Mouse (Mus musculus): ENCODE results near the gene Dgat2. TPM values are rescaled to one million over a fixed set of nuclear protein-coding genes. Genes with fewer than 3 reads are reported as not detected.
A peak's percentile ranks its signal among the peaks of the same experiment; 100 is the strongest.

The Dgat2 gene
- polyA plus RNA-seq, 1 experiment from 2014 or later = 44.2 TPM

DNA sequence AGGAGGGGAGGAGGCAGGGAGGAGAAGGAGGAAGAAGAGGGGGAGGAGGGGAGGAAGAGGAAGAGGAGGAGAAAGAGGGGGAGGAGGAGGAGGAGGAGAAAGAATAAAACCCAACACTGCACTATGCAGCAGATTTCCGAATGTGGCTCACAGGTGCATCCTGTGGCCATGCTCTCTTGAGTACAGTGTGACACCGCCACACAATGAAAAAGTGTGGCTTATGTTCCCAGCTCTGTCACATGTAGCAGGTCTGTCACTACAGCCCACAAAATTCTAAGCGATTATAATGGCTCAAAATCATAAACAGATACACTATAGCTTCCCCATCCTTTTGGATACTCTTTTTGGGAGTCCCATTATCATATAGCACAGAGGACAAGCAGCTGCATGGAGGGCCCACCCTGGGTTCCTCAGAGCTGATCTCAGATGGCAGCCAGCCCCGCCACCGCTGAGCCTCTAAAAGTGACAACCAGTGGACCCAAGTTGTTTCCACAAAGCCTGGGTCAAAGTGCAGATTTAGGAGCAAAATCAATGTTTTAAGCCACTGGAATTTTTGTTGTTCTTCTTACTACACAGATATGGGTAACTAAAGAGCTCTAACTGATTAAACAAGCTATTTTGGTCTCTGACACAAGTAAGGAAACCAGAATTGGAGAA lies 61.5 kb downstream of the Dgat2 start:
- no peak for ATAC-seq (replicated peaks; ENCODE audit: low FRiP score, low TSS enrichment, low read depth)
- Histone ChIP-seq H3K27ac (ENCODE audit: low read depth) (no peak overlapping the region), H3K9ac (ENCODE audit: low read length) (no peak overlapping the region), H3K36me3 (ENCODE audit: control insufficient read depth, insufficient read depth, low read length) (0 out of 2 replicates have a peak, but pooled peaks cover 5% of the 10 kb centered on the region), H3K4me2 (ENCODE audit: low read length) (no peak overlapping the region), H3K4me3 (ENCODE audit: low read depth, low read length) (no peak overlapping the region), H3K27me3 (replicated peaks; ENCODE audit: control insufficient read depth, insufficient read depth, low read length) (no peaks in the 10 kb centered on the region), H3K9me3 (ENCODE audit: control insufficient read depth, low read length) (no peaks in the 10 kb centered on the region), H3K4me1 (replicated peaks; ENCODE audit: control insufficient read depth, insufficient read depth, low read length) (peaks cover 1% of the 10 kb centered on the region; the same call in 1 of the 2 replicates)
- 79% methylated on average over 5 of the region's 5 CpGs for WGBS
- DNase-seq (ENCODE audit: low spot score) = no peak

DNA sequence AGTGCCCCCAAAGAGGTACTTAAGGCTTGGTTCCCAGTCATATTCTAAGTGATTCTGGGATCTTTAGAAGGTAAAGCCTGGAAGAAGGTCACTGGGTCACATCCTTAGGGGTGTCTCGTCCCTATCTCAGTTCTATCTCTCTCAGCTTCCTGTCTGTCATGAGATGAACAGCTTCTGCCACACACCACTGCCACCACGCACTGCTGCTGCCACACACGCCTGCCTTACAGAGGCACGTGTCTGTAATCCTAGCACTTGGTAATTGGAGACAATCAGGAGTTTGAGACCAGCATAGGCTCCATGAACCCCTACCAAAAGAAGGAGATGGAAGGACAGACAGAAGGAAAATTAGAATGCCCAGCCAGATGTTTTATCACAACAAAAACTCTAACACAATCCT lies 62.4 kb downstream of the Dgat2 start:
- Histone ChIP-seq H3K4me2 (ENCODE audit: low read length) (no peak overlapping the region), H3K9me3 (ENCODE audit: control insufficient read depth, low read length) (no peaks in the 10 kb centered on the region), H3K36me3 (ENCODE audit: control insufficient read depth, insufficient read depth, low read length) (0 out of 2 replicates have a peak, but pooled peaks cover 10% of the 10 kb centered on the region), H3K27me3 (replicated peaks; ENCODE audit: control insufficient read depth, insufficient read depth, low read length) (no peaks in the 10 kb centered on the region), H3K4me1 (replicated peaks; ENCODE audit: control insufficient read depth, insufficient read depth, low read length) (no peaks in the 10 kb centered on the region; the same call in 1 of the 2 replicates), H3K27ac (ENCODE audit: low read depth) (no peak overlapping the region), H3K9ac (ENCODE audit: low read length) (no peak overlapping the region), H3K4me3 (ENCODE audit: low read depth, low read length) (no peak overlapping the region)
- 69% methylated on average over 4 of the region's 4 CpGs for WGBS
- DNase-seq (ENCODE audit: low spot score) (no peak), ATAC-seq (replicated peaks; ENCODE audit: low FRiP score, low TSS enrichment, low read depth) (no peak)

DNA sequence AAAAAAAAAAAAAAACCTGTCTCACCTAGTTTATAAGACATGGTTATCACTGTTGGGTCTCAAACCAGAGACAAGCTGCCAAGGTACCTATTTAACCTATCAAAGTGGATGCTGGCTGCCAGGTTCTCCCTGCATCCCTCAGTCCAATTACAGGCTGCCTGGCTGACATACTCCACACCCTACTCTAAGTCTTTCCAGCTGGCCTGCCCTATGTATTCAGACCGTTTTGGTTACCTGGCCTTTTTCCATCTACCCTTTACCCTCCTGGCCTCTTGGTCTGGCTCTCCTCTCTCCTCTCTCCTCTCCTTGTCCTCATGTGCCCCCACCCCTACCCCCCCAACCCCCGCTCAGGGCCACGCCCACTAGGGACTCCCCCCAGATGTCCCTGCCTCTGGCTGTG lies 65.7 kb downstream of the Dgat2 start:
- Histone ChIP-seq H3K27ac (ENCODE audit: low read depth) (no peak overlapping the region), H3K4me1 (replicated peaks; ENCODE audit: control insufficient read depth, insufficient read depth, low read length) (no peaks in the 10 kb centered on the region; the same call in 1 of the 2 replicates), H3K9me3 (ENCODE audit: control insufficient read depth, low read length) (no peaks in the 10 kb centered on the region), H3K4me2 (ENCODE audit: low read length) (no peak overlapping the region), H3K4me3 (ENCODE audit: low read depth, low read length) (no peak overlapping the region), H3K9ac (ENCODE audit: low read length) (no peak overlapping the region), H3K27me3 (replicated peaks; ENCODE audit: control insufficient read depth, insufficient read depth, low read length) (no peaks in the 10 kb centered on the region), H3K36me3 (ENCODE audit: control insufficient read depth, insufficient read depth, low read length) (0 out of 2 replicates have a peak, but pooled peaks cover 13% of the 10 kb centered on the region)
- 73% methylated on average over 3 of the region's 3 CpGs for WGBS
- no peak for DNase-seq (ENCODE audit: low spot score)
- ATAC-seq (replicated peaks; ENCODE audit: low FRiP score, low TSS enrichment, low read depth) = no peak

DNA sequence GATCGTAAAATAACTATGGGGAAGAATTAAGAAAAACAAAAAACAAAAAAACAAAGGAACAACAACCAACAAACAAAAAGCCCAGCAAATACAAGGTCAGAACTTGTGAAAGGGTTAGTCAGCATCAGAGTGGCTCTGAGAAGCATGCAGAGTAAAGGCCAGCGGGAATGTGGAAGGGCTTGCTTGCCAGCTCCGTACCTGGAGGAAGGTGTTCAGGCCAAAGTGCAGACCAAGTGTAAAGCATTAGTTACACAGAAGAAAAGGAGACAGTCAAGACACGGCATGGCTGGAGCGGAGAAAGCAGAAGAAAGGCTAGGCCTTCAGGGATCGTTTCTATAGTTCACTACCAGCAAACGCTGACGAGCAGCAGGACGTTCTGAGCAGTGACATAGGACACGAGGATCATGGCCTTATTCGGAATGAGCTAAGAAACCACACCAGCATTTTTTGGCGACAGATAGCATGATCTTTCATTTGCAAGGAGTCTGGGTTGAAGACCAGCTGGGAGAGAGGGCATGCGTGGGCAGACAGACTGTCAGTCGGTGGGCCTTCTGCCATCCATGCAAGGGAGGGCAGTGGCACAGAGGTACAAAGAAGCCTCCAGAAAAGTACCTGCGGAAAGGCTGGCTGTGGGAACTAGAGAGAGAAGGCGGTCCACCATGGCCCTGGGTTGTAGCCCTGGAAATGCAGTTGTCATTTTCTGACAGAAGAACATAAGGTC lies 68.4 kb downstream of the Dgat2 start:
- no peak overlapping the region for H3K27ac ChIP-seq (ENCODE audit: low read depth)
- no peaks in the 10 kb centered on the region for H3K27me3 ChIP-seq (replicated peaks; ENCODE audit: control insufficient read depth, insufficient read depth, low read length)
- H3K4me1 ChIP-seq (replicated peaks; ENCODE audit: control insufficient read depth, insufficient read depth, low read length) = no peaks in the 10 kb centered on the region; the same call in 1 of the 2 replicates
- H3K36me3 ChIP-seq (ENCODE audit: control insufficient read depth, insufficient read depth, low read length) = 0 out of 2 replicates have a peak, but pooled peaks cover 13% of the 10 kb centered on the region
- no peaks in the 10 kb centered on the region for H3K9me3 ChIP-seq (ENCODE audit: control insufficient read depth, low read length)
- H3K9ac ChIP-seq (ENCODE audit: low read length) = no peak overlapping the region
- no peak for DNase-seq (ENCODE audit: low spot score)
- no peak for ATAC-seq (replicated peaks; ENCODE audit: low FRiP score, low TSS enrichment, low read depth)
- H3K4me2 ChIP-seq (ENCODE audit: low read length) = no peak overlapping the region
- 78% methylated on average over 16 of the region's 16 CpGs for WGBS
- no peak overlapping the region for H3K4me3 ChIP-seq (ENCODE audit: low read depth, low read length)

DNA sequence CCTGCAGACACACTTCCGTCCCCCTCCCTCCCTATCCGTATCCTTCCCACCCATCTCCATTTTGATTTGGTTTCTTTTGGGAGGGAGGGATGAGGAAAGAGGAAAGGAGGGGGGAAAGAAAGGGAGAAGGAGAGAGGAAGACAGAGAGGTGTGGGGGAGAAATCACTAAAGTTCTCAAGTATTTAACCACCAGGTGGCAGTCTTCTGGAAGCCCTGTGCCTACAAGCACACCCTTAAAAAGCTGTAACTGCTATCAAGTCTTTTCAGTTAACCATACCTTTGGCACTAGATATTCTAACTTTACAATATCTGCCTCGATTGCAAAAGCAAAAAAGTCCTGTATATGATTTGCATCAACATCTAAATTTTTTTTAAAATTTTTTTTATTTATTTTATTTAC lies 75.0 kb downstream of the Dgat2 start:
- 31% methylated on average over 3 of the region's 3 CpGs for WGBS
- peak; percentile 47; the same call in 1 of the 2 replicates for ATAC-seq (replicated peaks; ENCODE audit: low FRiP score, low TSS enrichment, low read depth)
- Histone ChIP-seq H3K9me3 (ENCODE audit: control insufficient read depth, low read length) (no peaks in the 10 kb centered on the region), H3K27me3 (replicated peaks; ENCODE audit: control insufficient read depth, insufficient read depth, low read length) (no peaks in the 10 kb centered on the region), H3K9ac (ENCODE audit: low read length) (no peak overlapping the region), H3K27ac (ENCODE audit: low read depth) (no peak overlapping the region), H3K4me2 (ENCODE audit: low read length) (no peak overlapping the region), H3K4me3 (ENCODE audit: low read depth, low read length) (no peak overlapping the region), H3K36me3 (ENCODE audit: control insufficient read depth, insufficient read depth, low read length) (no peaks in the 10 kb centered on the region), H3K4me1 (replicated peaks; ENCODE audit: control insufficient read depth, insufficient read depth, low read length) (peaks cover 17% of the 10 kb centered on the region)
- DNase-seq (ENCODE audit: low spot score) = peak; percentile 56

DNA sequence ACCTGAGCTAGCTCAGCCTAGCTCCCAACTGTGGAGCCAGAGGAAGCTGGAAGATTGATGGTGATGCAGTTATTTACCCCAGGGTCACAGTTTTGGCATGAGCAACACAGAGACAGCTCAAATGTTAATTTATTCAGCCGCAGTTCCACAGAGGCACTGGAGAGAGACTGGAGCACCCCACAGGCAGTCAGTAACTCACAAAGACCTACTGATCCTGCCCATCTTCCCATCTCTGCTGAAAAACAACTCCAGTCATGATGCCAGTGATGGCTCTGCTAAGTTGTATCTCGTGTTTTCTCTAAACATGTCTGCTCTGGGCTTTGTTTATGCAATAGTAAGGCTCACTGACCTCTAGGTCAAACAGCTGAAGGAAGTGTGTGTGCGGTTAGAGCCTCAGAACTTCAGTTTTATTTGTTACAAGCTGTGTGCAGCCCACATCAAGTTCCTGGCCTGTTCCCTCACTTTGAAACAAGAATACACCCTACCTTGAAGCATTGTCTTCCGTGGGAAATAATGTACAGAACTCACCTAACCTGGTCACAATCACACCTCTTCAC lies 75.7 kb downstream of the Dgat2 start:
- DNase-seq (ENCODE audit: low spot score) (no peak), ATAC-seq (replicated peaks; ENCODE audit: low FRiP score, low TSS enrichment, low read depth) (no peak)
- H3K4me3 ChIP-seq (ENCODE audit: low read depth, low read length) = no peak overlapping the region
- H3K27me3 ChIP-seq (replicated peaks; ENCODE audit: control insufficient read depth, insufficient read depth, low read length) = no peaks in the 10 kb centered on the region
- no peak overlapping the region for H3K4me2 ChIP-seq (ENCODE audit: low read length)
- H3K9me3 ChIP-seq (ENCODE audit: control insufficient read depth, low read length) = no peaks in the 10 kb centered on the region
- peaks cover 25% of the 10 kb centered on the region for H3K4me1 ChIP-seq (replicated peaks; ENCODE audit: control insufficient read depth, insufficient read depth, low read length)
- 27% methylated on average over 4 of the region's 4 CpGs for WGBS
- no peak overlapping the region for H3K9ac ChIP-seq (ENCODE audit: low read length)
- no peak overlapping the region for H3K27ac ChIP-seq (ENCODE audit: low read depth)
- H3K36me3 ChIP-seq (ENCODE audit: control insufficient read depth, insufficient read depth, low read length) = no peaks in the 10 kb centered on the region

Other genes with a start within 250 kb of the Dgat2 start
- 23.2 and 25.8 TPM in 2 replicates for gene Uvrag, start 41.6 kb downstream of the Dgat2 start, polyA plus RNA-seq (2014; fragmentation: Nextera tagmentation; extraction: Ambion mirVana)
- gene Mogat2, start 55.9 kb upstream of the Dgat2 start, polyA plus RNA-seq (2014; fragmentation: Nextera tagmentation; extraction: Ambion mirVana) = 40.1 and 48.6 TPM in 2 replicates
- 6.1 and 6.2 TPM in 2 replicates for gene Map6, start 84.7 kb upstream of the Dgat2 start, polyA plus RNA-seq (2014; fragmentation: Nextera tagmentation; extraction: Ambion mirVana)
- gene Serpinh1, start 170.5 kb upstream of the Dgat2 start, polyA plus RNA-seq (2014; fragmentation: Nextera tagmentation; extraction: Ambion mirVana) = 417 and 502 TPM in 2 replicates
- 18.6 and 23.4 TPM in 2 replicates for gene Gdpd5, start 198.7 kb upstream of the Dgat2 start, polyA plus RNA-seq (2014; fragmentation: Nextera tagmentation; extraction: Ambion mirVana)